Mouse (Mus musculus): Measurements from ENCODE around the gene Omt2b. TPM values are rescaled to one million over a fixed set of nuclear protein-coding genes. Genes with fewer than 3 reads are reported as not detected.
"Not testable (repeated sequence)": the region's sequence is repeated elsewhere in the genome, so short reads cannot be mapped to it uniquely, and the experiment has no call there.

Omt2b gene
- polyA plus RNA-seq, 1 experiment = not detected

DNA sequence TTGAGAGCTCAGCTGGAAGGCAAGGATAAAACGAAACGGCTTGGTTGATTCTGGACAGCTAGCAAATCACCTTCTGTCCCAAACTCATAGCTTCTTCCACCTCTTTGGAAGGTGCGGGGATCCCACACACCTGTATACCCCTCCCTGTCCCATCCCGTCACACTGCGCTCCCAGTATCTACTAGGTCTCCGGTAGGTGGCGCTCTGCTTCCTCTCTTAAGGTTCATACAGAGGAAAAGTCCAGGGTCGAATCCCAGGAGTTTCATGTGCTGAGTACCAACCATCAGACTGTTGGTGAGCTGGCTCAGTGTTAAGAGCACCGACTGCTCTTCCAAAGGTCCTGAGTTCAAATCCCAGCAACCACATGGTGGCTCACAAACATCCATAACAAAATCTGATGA, 30.7 kb downstream of the Omt2b start:
- no peak for TF ChIP-seq POLR2A (IDR thresholded peaks at IDR 0.05; ENCODE audit: low read depth, low read length)
- peak; percentile 71; the same call in 1 of the 2 replicates for TF ChIP-seq CTCF (IDR thresholded peaks at IDR 0.05; ENCODE audit: extremely low read depth, insufficient read depth, insufficient read length, insufficient replicate concordance)
- H3K27ac ChIP-seq (ENCODE audit: insufficient read depth, low read length) = no peak overlapping the region
- H3K4me1 ChIP-seq (ENCODE audit: control insufficient read depth, insufficient read depth, insufficient read length) = no peaks in the 10 kb centered on the region
- no peaks in the 10 kb centered on the region for H3K27me3 ChIP-seq (ENCODE audit: control insufficient read depth, insufficient read depth, low read length)
- DNase-seq (ENCODE audit: low read depth in 1 of 2, low spot score in 2 of 2) = peak; percentile 22 to 53
- H3K4me3 ChIP-seq (ENCODE audit: extremely low read depth, insufficient read depth, insufficient read length) = no peak overlapping the region
- H3K36me3 ChIP-seq (ENCODE audit: control insufficient read depth, insufficient read depth, low read length) = no peaks in the 10 kb centered on the region
- 18% methylated on average over 9 of the region's 9 CpGs for WGBS

DNA sequence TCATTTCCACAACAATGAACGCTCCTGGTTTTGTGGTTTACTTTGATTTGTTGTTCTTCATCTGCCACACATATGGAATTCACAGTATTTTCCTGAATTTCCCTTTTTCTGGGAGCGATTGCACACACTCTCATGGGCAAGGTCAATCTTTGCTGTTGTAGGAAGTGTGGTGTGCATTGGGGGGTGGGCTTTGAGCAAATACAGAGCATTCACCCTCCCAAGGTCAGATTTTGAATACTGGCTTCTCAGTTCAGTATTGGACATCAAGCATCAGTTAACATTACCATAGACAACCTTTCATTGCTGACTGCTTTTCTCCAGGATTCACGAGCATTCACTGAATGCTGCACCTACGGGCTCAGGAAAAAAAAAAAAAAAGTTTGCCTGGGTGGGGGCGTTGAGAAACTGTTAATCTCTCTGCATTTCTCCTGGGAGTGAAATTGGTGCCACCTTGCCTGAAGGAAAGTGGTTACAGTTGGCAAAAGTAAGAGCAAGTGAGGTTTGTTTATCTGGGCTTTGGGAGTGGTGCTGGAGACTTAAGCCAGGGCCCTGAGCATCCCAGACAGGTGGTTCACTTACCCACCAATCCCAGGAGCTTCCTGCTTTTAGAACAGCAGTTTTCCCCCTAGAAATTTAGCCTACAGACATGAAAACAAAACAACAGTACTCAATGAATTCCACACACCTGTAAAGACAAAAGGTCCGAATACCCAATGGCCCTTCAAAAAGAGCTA, 32.5 kb downstream of the Omt2b start:
- TF ChIP-seq CTCF (IDR thresholded peaks at IDR 0.05; ENCODE audit: extremely low read depth, insufficient read depth, insufficient read length, insufficient replicate concordance) (no peak), POLR2A (IDR thresholded peaks at IDR 0.05; ENCODE audit: low read depth, low read length) (no peak)
- no peaks in the 10 kb centered on the region for H3K4me1 ChIP-seq (ENCODE audit: control insufficient read depth, insufficient read depth, insufficient read length)
- H3K4me3 ChIP-seq (ENCODE audit: extremely low read depth, insufficient read depth, insufficient read length) = no peak overlapping the region
- no peak for DNase-seq (ENCODE audit: low read depth in 1 of 2, low spot score in 2 of 2)
- 84% methylated on average over 6 of the region's 6 CpGs for WGBS
- no peaks in the 10 kb centered on the region for H3K36me3 ChIP-seq (ENCODE audit: control insufficient read depth, insufficient read depth, low read length)
- H3K27ac ChIP-seq (ENCODE audit: insufficient read depth, low read length) = no peak overlapping the region
- H3K27me3 ChIP-seq (ENCODE audit: control insufficient read depth, insufficient read depth, low read length) = no peaks in the 10 kb centered on the region

DNA sequence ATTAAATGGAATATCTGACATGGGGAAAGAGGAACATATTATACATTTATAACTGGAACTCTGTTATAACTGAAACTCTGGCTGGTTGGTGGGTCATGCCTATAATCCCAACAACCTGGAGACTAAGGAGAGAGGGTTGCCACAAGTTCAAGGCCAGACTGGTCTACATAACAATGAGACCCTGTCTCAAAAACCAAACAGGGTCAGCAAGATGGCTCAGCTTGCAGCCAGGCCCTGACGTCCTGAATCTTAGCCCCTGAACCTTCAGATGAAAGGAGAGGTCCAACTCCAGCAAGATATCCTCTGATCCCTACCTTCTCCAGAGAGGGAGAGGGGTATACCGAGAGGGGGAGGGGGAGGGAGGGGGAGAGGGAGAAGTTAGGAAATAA, 33.1 kb downstream of the Omt2b start:
- WGBS = 67% methylated on average over 2 of the region's 2 CpGs
- H3K36me3 ChIP-seq (ENCODE audit: control insufficient read depth, insufficient read depth, low read length) = no peaks in the 10 kb centered on the region
- no peak overlapping the region for H3K27ac ChIP-seq (ENCODE audit: insufficient read depth, low read length)
- no peak overlapping the region for H3K4me3 ChIP-seq (ENCODE audit: extremely low read depth, insufficient read depth, insufficient read length)
- DNase-seq (ENCODE audit: low read depth in 1 of 2, low spot score in 2 of 2) = no peak
- no peaks in the 10 kb centered on the region for H3K4me1 ChIP-seq (ENCODE audit: control insufficient read depth, insufficient read depth, insufficient read length)
- TF ChIP-seq POLR2A (IDR thresholded peaks at IDR 0.05; ENCODE audit: low read depth, low read length) (no peak), CTCF (IDR thresholded peaks at IDR 0.05; ENCODE audit: extremely low read depth, insufficient read depth, insufficient read length, insufficient replicate concordance) (no peak)
- H3K27me3 ChIP-seq (ENCODE audit: control insufficient read depth, insufficient read depth, low read length) = no peaks in the 10 kb centered on the region

DNA sequence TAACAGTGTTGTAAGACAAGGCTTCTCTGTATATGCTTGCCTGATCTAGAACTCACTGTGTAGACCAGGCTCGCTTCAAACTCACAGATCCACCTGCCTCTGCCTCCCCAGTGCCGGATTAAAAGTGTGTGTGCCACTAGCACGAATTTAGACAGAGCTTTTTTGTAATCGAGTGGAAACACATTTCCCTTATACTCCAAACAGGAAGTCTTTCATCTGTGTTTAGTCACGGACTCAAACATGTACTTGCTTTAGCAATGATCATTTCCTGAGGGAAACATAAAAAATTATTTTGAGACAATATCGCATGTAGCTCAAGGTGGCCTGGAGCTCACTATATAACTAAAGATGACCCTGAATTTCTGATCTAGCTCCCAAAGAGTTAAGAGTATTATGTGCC, 36.0 kb downstream of the Omt2b start:
- DNase-seq (ENCODE audit: low read depth in 1 of 2, low spot score in 2 of 2) = no peak
- H3K4me1 ChIP-seq (ENCODE audit: control insufficient read depth, insufficient read depth, insufficient read length) = no peaks in the 10 kb centered on the region
- no peak overlapping the region for H3K4me3 ChIP-seq (ENCODE audit: extremely low read depth, insufficient read depth, insufficient read length)
- H3K27me3 ChIP-seq (ENCODE audit: control insufficient read depth, insufficient read depth, low read length) = no peaks in the 10 kb centered on the region
- TF ChIP-seq POLR2A (IDR thresholded peaks at IDR 0.05; ENCODE audit: low read depth, low read length) = no peak
- TF ChIP-seq CTCF (IDR thresholded peaks at IDR 0.05; ENCODE audit: extremely low read depth, insufficient read depth, insufficient read length, insufficient replicate concordance) = no peak
- H3K27ac ChIP-seq (ENCODE audit: insufficient read depth, low read length) = no peak overlapping the region
- WGBS = 11% methylated on average over 6 of the region's 6 CpGs
- H3K36me3 ChIP-seq (ENCODE audit: control insufficient read depth, insufficient read depth, low read length) = no peaks in the 10 kb centered on the region

DNA sequence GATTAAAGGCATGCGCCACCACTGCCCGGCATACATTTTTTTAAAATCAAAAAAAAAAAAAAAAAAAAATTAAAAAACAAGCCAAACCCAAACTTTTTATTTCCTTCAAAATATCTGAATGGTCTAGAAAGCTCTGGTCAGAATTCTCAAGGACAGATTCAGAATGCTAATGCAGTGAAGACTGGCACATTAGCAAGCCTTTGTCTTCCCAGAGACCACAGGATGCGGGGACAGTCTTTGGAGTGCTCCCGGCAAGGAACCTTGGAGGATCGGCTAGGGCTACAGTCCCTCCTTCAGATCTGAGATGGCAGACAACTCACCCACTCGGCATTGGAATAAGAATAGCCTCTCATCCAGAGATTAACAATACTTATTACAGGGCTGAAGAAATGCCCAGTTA, 37.3 kb downstream of the Omt2b start:
- TF ChIP-seq POLR2A (IDR thresholded peaks at IDR 0.05; ENCODE audit: low read depth, low read length) = no peak
- TF ChIP-seq CTCF (IDR thresholded peaks at IDR 0.05; ENCODE audit: extremely low read depth, insufficient read depth, insufficient read length, insufficient replicate concordance) = no peak
- Histone ChIP-seq H3K36me3 (ENCODE audit: control insufficient read depth, insufficient read depth, low read length) (no peaks in the 10 kb centered on the region), H3K27me3 (ENCODE audit: control insufficient read depth, insufficient read depth, low read length) (no peaks in the 10 kb centered on the region), H3K27ac (ENCODE audit: insufficient read depth, low read length) (no peak overlapping the region), H3K4me3 (ENCODE audit: extremely low read depth, insufficient read depth, insufficient read length) (no peak overlapping the region), H3K4me1 (ENCODE audit: control insufficient read depth, insufficient read depth, insufficient read length) (no peaks in the 10 kb centered on the region)
- no peak for DNase-seq (ENCODE audit: low read depth in 1 of 2, low spot score in 2 of 2)
- 98% methylated on average over 6 of the region's 6 CpGs for WGBS

DNA sequence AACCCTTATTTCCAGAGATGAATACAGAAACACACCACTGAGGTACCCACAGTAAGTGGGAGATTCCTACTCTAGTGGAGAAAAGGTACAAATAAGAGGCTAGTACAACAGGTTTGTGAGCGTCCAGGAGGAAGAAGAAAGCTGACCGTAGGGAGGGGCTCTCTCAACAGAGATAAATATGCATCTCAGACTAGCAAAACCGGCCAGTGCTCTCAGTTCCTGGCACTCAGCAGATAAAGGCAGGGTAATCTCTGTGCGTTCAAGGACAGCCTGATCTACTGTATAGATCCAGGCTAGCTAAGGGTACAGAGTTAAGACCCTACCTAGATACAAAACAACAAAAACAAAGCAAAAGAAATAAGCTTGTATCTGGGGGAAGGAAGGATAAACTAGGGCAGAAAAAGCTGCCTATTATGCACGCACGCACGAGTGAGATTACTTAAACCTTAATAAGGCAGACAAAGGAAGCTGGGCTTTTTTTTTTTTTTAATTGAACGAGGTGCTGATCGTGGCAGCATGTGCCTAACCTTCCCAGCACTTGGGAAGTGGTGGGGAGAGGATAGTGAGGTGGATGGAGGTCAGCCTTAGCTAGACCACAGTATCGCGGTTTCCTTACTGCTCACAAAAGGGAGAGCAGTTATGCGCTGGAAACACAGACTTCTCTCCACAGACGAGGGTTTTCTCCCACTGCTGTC, 38.6 kb downstream of the Omt2b start:
- Histone ChIP-seq H3K27ac (ENCODE audit: insufficient read depth, low read length) (no peak overlapping the region), H3K36me3 (ENCODE audit: control insufficient read depth, insufficient read depth, low read length) (no peaks in the 10 kb centered on the region), H3K4me1 (ENCODE audit: control insufficient read depth, insufficient read depth, insufficient read length) (no peaks in the 10 kb centered on the region), H3K27me3 (ENCODE audit: control insufficient read depth, insufficient read depth, low read length) (no peaks in the 10 kb centered on the region), H3K4me3 (ENCODE audit: extremely low read depth, insufficient read depth, insufficient read length) (no peak overlapping the region)
- DNase-seq (ENCODE audit: low read depth in 1 of 2, low spot score in 2 of 2) = no peak
- TF ChIP-seq POLR2A (IDR thresholded peaks at IDR 0.05; ENCODE audit: low read depth, low read length) (no peak), CTCF (IDR thresholded peaks at IDR 0.05; ENCODE audit: extremely low read depth, insufficient read depth, insufficient read length, insufficient replicate concordance) (no peak)
- 58% methylated on average over 13 of the region's 13 CpGs for WGBS

DNA sequence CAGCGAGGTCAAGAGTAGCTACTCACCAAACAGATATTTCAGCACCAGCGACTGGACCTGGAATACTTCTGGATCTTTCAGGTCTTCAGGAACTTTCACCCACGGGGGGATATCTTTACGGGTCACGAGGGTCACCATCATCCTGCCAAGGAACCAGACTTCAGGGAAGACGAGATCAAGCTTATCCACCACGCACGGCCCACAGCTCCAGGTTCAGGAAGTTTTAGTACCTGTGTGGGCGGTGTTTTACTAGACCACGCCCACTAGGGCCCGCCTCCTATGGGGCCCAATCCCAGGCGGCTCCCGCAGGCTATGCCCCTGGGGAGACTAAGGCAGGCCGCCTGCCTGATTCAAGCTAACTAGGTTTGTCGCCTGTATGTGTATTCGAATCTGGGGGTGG, 40.6 kb downstream of the Omt2b start, which contains the start of gene Dppa5a:
Gene Dppa5a, minus strand, starts transcription at position 219 of the 400 bp plus-strand sequence.
- not testable (repeated sequence) for H3K4me1 ChIP-seq (ENCODE audit: control insufficient read depth, insufficient read depth, insufficient read length); H3K36me3 ChIP-seq (ENCODE audit: control insufficient read depth, insufficient read depth, low read length); H3K27me3 ChIP-seq (ENCODE audit: control insufficient read depth, insufficient read depth, low read length); H3K27ac ChIP-seq (ENCODE audit: insufficient read depth, low read length); H3K4me3 ChIP-seq (ENCODE audit: extremely low read depth, insufficient read depth, insufficient read length); DNase-seq (ENCODE audit: low read depth in 1 of 2, low spot score in 2 of 2)
- WGBS = 93% methylated on average over 16 of the region's 16 CpGs

All from spleen, adult 2 months (tissue).